Comparison of ENCODE assay signal across 25 mouse cellular contexts in genomic region chr1:175442025-175442424, GRCm38 (mm10). TPM values are rescaled to one million over a fixed set of nuclear protein-coding genes. Genes with fewer than 3 reads are reported as not detected.
A peak's percentile ranks its signal among the peaks of the same experiment; 100 is the strongest.
DNase-seq lines count a peak whose midpoint lies in the region; ATAC-seq and TF ChIP-seq lines count a peak whose summit lies in the region.
"Had no signal": no experiment of that assay in that cellular context is flagged by ENCODE, and none has a peak within 500 bp of the region (broad histone marks: within the 10 kb centered on the region; RNA-seq: fewer than 3 reads in every experiment).

No protein-coding gene starts in this region.

- no peak overlapping the region for H3K27ac ChIP-seq in forebrain, postnatal 0 days (ENCODE audit: low read depth, low read length)
- H3K27ac ChIP-seq in forebrain, embryonic 15.5 days (replicated peaks): no peak overlapping the region
- peak overlapping the region; percentile 83 for H3K27ac ChIP-seq in left cerebral cortex, adult 2 months
- H3K27ac ChIP-seq in intestine, embryonic 16.5 days (ENCODE audit: low read length): no peak overlapping the region
- H3K27ac ChIP-seq: forebrain, embryonic 10.5 days; gastrocnemius, adult 2 months; heart, embryonic 13.5 days; neural tube, embryonic 13.5 days; stomach, embryonic 15.5 days had no signal

- no peaks in the 10 kb centered on the region for H3K27me3 ChIP-seq in forebrain, postnatal 0 days (ENCODE audit: insufficient read depth, low read length)
- no peaks in the 10 kb centered on the region for H3K27me3 ChIP-seq in forebrain, embryonic 15.5 days
- H3K27me3 ChIP-seq in intestine, embryonic 16.5 days (replicated peaks; ENCODE audit: control insufficient read depth, insufficient read depth, low read length): no peaks in the 10 kb centered on the region
- H3K27me3 ChIP-seq: heart, embryonic 13.5 days; neural tube, embryonic 13.5 days; stomach, embryonic 15.5 days had no signal

- H3K9ac ChIP-seq in forebrain, postnatal 0 days: no peak overlapping the region
- no peak overlapping the region for H3K9ac ChIP-seq in forebrain, embryonic 15.5 days (replicated peaks)
- no peak overlapping the region for H3K9ac ChIP-seq in intestine, embryonic 16.5 days (ENCODE audit: low read depth, low read length)
- H3K9ac ChIP-seq: heart, embryonic 13.5 days; neural tube, embryonic 13.5 days; stomach, embryonic 15.5 days had no signal

- no peak for TF ChIP-seq CTCF in forebrain, postnatal 0 days (IDR thresholded peaks at IDR 0.05; ENCODE audit: low read depth)
- no peak for TF ChIP-seq CTCF in left cerebral cortex, adult 2 months (IDR thresholded peaks at IDR 0.05)

- peak; percentile 57; the same call in 1 of the 2 replicates for ATAC-seq in forebrain, postnatal 0 days
- ATAC-seq in forebrain, embryonic 15.5 days (replicated peaks): no peak
- ATAC-seq in intestine, embryonic 16.5 days: no peak
- ATAC-seq: hindbrain, embryonic 16.5 days had no signal

- no peaks in the 10 kb centered on the region for H3K4me1 ChIP-seq in forebrain, postnatal 0 days (ENCODE audit: insufficient read depth)
- H3K4me1 ChIP-seq in forebrain, embryonic 15.5 days: peaks cover 5% of the 10 kb centered on the region; the same call in 1 of the 2 replicates
- H3K4me1 ChIP-seq in intestine, embryonic 16.5 days (ENCODE audit: control insufficient read depth, insufficient read depth, low read length): no peaks in the 10 kb centered on the region
- H3K4me1 ChIP-seq: heart, embryonic 13.5 days; stomach, embryonic 15.5 days had no signal

- no peaks in the 10 kb centered on the region for H3K36me3 ChIP-seq in forebrain, postnatal 0 days (ENCODE audit: insufficient read depth)
- no peaks in the 10 kb centered on the region for H3K36me3 ChIP-seq in forebrain, embryonic 15.5 days
- no peaks in the 10 kb centered on the region for H3K36me3 ChIP-seq in intestine, embryonic 16.5 days (ENCODE audit: control insufficient read depth, insufficient read depth, low read length)
- H3K36me3 ChIP-seq: forebrain, embryonic 10.5 days; heart, embryonic 13.5 days; neural tube, embryonic 13.5 days; stomach, embryonic 15.5 days had no signal

- no peak overlapping the region for H3K4me2 ChIP-seq in forebrain, postnatal 0 days (ENCODE audit: low read depth)
- H3K4me2 ChIP-seq in forebrain, embryonic 15.5 days (replicated peaks): no peak overlapping the region
- H3K4me2 ChIP-seq in intestine, embryonic 16.5 days (ENCODE audit: low read depth, low read length): no peak overlapping the region
- H3K4me2 ChIP-seq: heart, embryonic 13.5 days; midbrain, embryonic 11.5 days; neural tube, embryonic 13.5 days; stomach, embryonic 15.5 days had no signal

- H3K4me3 ChIP-seq in forebrain, postnatal 0 days (ENCODE audit: low read depth, low read length): no peak overlapping the region
- no peak overlapping the region for H3K4me3 ChIP-seq in forebrain, embryonic 15.5 days
- H3K4me3 ChIP-seq in left cerebral cortex, adult 2 months: no peak overlapping the region
- H3K4me3 ChIP-seq in intestine, embryonic 16.5 days (ENCODE audit: low read length): no peak overlapping the region
- H3K4me3 ChIP-seq: forebrain, embryonic 10.5 days; gastrocnemius, adult 2 months; heart, embryonic 13.5 days; neural tube, embryonic 13.5 days; stomach, embryonic 15.5 days had no signal

- intact Hi-C loops in left cerebral cortex, adult 2 months (cut with DNase I): no loop called here

- DNase-seq in forebrain, postnatal 0 days: peak; percentile 43
- peak; percentile 66 for DNase-seq in right cerebral cortex, adult 2 months (ENCODE audit: low spot score in 2 of 2)
- no peak for DNase-seq in right cerebral cortex, postnatal 25 days
- DNase-seq in left cerebral cortex, adult 2 months (ENCODE audit: extremely low spot score in 1 of 2, low spot score in 2 of 2): peak in 1 of 2 experiments; percentile 38
- DNase-seq in telencephalon, adult 2 months (ENCODE audit: low read depth, low spot score): peak; percentile 84
- DNase-seq in B cell, adult 2 months: no peak
- DNase-seq: gastrocnemius, adult 2 months; heart, postnatal 36 days; kidney, adult 11 months; kidney, postnatal 10 days; liver; lung, adult 18-20 months; lung, postnatal 4 days; spleen, adult 18-20 months; thymus, postnatal 14 days had no signal

- WGBS in forebrain, postnatal 0 days: 55% methylated on average over 6 of the region's 6 CpGs
- WGBS in forebrain, embryonic 15.5 days: 74% methylated on average over 6 of the region's 6 CpGs
- WGBS in intestine, embryonic 16.5 days: 72% methylated on average over 6 of the region's 6 CpGs

- no peaks in the 10 kb centered on the region for H3K9me3 ChIP-seq in forebrain, postnatal 0 days (ENCODE audit: low read length)
- H3K9me3 ChIP-seq in forebrain, embryonic 15.5 days: no peaks in the 10 kb centered on the region
- H3K9me3 ChIP-seq in intestine, embryonic 16.5 days (ENCODE audit: control insufficient read depth, low read length): no peaks in the 10 kb centered on the region
- H3K9me3 ChIP-seq: forebrain, embryonic 10.5 days; heart, embryonic 13.5 days; neural tube, embryonic 13.5 days; stomach, embryonic 15.5 days had no signal

RNA-seq across cellular contexts. Expression of gene Rgs7, which starts 50.3 kb away (rescaled TPM):
- 46.5 and 50.3 TPM in 2 replicates for total RNA-seq in forebrain, postnatal 0 days (2014; rRNA removed)
- polyA plus RNA-seq in forebrain, postnatal 0 days (2015; fragmentation: Nextera tagmentation; extraction: Ambion mirVana): 36.2 and 46.1 TPM in 2 replicates
- polyA plus RNA-seq in forebrain, embryonic 15.5 days (2015; fragmentation: Nextera tagmentation; extraction: Ambion mirVana): 16.8 and 18.9 TPM in 2 replicates
- total RNA-seq in left cerebral cortex, adult 2 months (2021): 100 to 1,000 TPM; 114 to 120 TPM
- polyA plus RNA-seq in intestine, embryonic 16.5 days (2015; fragmentation: Nextera tagmentation; extraction: Ambion mirVana): 1.3 and 1.4 TPM in 2 replicates
- total RNA-seq: granulocyte monocyte progenitor cell, adult 5-6 weeks; monocyte, adult 5-6 weeks had no signal

Comparison
In these comparisons a context has a peak if more than half of its experiments do, and no peak if none do; other contexts are left out.
1. DNase-seq: peak in forebrain, postnatal 0 days (single experiment), right cerebral cortex, adult 2 months (2 of 2) and telencephalon, adult 2 months (single experiment); none in right cerebral cortex, postnatal 25 days (single experiment) and B cell, adult 2 months (0 of 2).